Mouse (Mus musculus): ENCODE data around the gene Dnah5.

The Dnah5 gene

GRCm38 (mm10) chr15:28502820-28503219, 299.3 kb downstream of the Dnah5 start:
- no peak for DNase-seq

DNA sequence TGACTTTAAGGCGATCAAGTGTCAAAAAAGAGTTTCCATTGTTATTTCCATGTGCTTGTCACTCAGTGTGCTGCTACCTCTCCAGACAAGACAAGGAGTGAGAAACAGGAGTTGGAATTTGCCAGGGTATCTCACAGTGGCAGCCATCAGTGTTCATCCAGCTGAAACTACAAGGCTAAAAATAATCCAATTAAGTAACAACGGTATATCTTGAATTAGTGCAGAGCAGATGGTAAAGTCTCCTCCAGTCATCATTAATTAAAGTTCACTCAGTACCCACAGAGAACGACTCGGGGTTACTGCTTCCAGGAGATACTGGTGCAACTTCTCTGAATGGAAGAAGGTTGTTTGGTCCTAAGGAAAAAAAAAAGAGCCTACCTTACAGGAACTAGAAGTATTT, 311.6 kb downstream of the Dnah5 start:
- DNase-seq, result no peak
